Mouse (Mus musculus) embryo, embryonic 10.5 days (tissue): ENCODE measurements at regions not wholly inside any gene's neighbourhood (a gene's known extent, or its start where the extent isn't known, plus 50 kb on each side); places are given as distances from the start of the nearest gene placed in this dataset.

Experiments
- DNase-seq: peaks from one replicate; pipeline ENCODE4 v3.0.0-alpha.2; 2015; ENCODE audit warnings: low spot score

DNA sequence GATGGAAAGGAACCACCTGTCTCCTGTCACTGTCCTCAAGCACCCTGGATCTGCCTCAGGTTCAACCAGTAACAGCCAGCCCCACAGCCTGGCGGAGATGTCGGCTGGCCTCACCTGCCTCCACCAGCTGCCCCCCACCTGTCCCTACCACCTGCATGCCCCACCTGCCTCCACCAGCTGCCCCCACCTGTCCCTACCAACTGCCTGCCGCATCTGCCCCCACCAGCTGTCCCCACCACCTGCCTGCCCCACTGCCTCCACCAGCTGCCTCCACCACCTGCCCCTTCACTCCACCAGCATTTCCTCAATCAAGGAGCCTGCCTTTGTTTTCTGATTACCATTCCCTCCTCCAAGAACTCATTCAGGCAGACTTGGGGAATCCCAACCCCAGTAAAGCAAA, 68.9 kb upstream of the Smyd2 start:
- no peak for DNase-seq

DNA sequence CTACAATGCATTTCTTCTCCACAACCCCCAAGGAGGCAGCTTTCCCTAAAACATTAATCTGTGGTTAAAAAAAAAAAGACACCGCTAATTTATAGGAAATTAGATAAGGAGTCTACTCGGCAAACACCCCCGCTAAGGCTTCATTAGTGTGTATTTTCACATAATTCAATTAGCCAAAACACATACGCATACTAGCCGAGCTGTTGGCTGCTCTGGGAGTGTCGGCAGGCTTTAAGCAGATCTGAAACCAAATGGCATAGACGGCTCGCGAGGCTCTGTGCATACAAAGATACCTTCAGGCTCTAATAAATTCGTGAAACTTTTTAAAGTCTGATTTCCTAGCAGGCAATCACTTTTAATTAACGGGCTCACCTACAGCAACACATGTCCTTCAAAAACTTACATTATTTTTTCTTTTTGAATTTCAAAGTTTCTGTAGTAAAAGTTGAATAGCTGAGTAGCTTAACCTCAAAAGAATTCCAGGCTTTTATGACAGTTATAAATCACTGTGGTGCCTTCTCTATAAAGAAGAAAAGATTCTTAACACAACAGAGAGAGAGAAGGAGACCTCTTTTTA, 68.0 kb upstream of the Smyd2 start:
- peak; percentile 44 for DNase-seq

DNA sequence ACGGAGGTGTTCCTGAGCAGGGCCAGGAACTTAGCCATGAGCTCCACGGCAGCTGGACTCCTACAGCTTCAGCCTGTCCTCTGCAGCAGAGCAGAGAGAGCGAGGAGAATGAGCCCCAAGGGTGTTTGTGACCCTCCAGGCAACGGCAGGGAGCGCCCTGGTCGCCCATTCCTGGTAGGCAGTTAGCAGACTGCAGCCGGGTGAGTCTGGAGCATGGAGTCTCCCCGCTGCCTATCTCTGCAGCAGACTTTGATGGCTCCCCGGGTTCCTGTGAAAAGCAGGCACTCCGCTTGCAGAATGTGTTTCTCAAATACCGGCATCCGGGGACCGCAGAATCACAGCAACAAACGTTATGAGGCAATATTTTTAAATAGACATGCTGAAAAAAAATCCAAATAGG, 67.2 kb upstream of the Smyd2 start:
- DNase-seq = peak; percentile 42

DNA sequence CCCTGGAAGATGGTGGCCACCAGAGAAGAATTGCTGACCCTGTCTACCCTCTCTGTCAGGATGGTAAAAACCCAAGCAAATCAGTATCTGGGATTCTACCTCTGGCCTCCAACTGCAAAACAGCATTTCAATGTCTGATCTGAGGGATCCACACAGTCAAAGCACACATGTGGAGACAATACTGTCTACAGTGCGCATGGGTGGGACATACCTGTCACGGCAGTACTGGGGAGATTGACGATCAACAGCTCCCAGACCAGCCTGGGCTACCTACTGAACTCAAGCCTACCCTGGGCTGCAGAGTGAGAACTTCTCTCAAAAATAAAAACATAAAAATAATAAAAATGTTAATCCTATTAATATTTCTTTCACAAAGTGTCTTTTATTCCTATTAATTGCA, 66.7 kb upstream of the Smyd2 start:
- DNase-seq = no peak

DNA sequence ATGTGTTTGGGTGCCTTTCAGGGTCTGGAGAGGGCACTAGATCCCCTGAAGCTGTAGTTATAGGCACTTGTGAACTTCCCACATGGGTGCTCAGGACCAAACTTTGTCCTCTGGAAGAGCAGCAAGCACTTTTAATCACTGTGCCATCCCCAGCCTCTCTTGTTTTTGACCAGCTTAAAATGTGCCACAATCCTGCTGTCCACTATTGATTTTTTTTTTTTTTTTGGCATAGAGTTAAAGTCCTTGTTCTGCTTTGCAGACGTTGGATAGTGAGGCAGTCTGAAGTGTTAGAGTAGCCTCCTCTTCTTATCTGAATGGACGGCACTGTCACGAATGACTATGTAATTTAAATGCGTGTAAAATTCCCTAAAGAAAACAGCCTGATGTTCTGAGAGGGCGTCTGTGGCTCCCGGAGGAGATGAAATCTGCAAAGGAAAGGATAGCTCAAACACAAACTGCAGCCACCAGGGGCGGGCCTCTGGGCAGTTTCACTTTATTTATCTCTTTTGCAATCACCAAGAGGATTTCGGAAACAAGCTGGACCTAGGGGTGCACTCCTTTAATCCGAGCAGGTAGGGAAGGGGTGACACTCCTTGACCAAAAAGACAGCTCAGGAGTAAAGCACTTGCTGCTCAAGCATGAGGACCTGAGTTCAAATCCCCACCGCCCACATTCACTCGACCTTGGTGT, 63.5 kb upstream of the Smyd2 start:
- no peak for DNase-seq

DNA sequence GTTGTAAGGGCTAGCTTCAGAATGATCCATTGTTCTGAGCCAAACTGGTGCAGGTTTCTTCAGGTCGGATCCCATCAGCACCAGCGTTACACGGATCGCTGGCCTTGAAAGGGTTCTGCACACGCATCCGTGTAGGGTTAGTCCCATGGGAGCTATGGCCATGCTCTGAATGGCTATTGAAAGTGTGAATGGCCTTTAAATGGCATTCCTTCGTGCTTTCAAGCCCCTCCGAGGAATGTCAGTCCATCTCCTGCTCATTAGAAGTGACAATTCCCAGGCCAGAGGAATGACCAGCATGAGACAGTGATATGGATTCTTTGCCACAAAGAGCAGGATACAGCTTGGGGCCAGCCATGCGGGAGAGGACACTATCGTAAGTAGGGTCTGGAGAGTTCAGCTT, 56.1 kb upstream of the Smyd2 start:
- DNase-seq = peak; percentile 36

DNA sequence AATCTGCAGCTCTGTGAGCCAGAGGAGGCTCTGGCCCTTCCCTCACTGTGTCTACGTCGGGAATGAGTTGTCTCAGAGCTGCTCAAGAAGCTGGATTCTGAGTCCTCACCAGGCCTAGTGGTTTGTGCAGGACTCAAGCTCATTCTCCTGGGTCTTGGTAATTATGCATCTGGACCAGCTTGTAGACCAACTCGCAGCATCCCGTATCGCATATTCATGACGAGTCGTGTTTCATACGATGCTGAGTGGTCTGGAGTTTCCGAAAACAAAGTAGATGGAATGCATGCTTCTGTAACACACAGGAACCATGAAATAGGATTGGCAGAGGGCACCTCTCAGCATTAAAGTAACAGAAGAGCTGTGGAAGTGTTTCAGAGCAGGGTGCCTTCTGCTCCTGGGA, 53.5 kb upstream of the Smyd2 start:
- DNase-seq = no peak

DNA sequence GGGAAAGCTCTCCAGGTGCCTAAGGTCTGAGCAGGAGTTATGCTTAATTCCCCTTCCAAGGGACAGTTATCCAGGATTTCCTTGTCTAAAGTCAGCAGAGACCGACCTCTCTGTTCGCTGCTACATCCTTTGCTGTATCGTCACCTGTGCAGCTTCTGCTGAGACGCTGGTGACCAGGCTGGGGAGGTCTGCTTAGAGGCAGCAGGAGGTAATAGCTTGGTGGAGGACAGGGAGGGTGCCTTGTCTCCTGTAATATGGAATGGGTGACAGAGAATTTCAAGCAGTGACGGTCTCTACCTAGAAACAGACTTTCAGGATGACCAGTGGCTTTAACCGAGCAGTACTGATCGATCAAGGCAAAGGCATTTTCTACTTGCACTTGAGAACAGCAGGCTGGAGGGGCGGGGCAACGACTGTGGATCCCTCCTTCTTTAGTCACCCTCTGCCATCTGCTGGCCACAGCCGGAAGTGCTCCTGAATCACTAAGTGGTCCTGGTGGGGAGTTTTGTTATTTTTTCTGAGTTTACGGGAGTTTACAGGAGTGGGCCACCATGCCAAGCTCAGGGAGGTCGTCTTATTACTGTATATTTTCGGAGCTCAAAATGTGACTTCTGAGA, 50.7 kb upstream of the Smyd2 start:
- DNase-seq = peak; percentile 96
